Mouse (Mus musculus) kidney, postnatal 25 days (tissue): ENCODE data around the gene Tmem54.

Source experiments
- DNase-seq, 2 experiments: peaks; one replicate each; pipeline ENCODE4 v3.0.0; 2021; ENCODE audit warnings: mixed read lengths in 2 of 2

The Tmem54 gene

GRCm38 (mm10) chr4:129158549-129158948 is 53.2 kb downstream of the Tmem54 start:
- no peak for DNase-seq

- DNase-seq = no peak
These were observed 55.7 kb downstream of the Tmem54 start for GRCm38 (mm10) chr4:129161076-129161475.
